8 mouse cellular contexts compared by ENCODE assay signal in the genomic region with DNA sequence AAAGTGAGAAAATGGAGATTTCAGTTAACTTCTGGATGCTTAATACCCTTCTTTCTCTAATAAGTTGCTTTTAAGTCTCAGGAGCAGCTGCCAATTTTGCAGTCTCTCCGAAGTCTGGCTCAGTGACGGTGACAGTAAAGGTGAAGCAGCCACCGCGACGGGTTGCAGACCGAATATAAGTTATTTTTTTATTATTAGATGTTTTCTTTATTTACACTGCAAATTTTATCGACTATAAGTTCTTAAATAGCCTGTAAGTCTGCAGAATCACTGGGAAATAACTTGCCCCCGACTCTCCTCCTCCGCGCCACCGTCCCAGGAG. TPM values are rescaled to one million over a fixed set of nuclear protein-coding genes. Genes with fewer than 3 reads are reported as not detected.
A peak's percentile ranks its signal among the peaks of the same experiment; 100 is the strongest.
DNase-seq lines count a peak whose midpoint lies in the region; ATAC-seq and TF ChIP-seq lines count a peak whose summit lies in the region.

No protein-coding gene starts in this region.

- peak overlapping the region; percentile 81 for H3K4me3 ChIP-seq in layer of hippocampus, adult 2 months
- peak overlapping the region; percentile 82 for H3K4me3 ChIP-seq in embryonic facial prominence, embryonic 11.5 days (ENCODE audit: low read depth, low read length)
- H3K4me3 ChIP-seq in hindbrain, embryonic 16.5 days (ENCODE audit: low read length), result peak overlapping the region; percentile 90
- peak overlapping the region; percentile 69 for H3K4me3 ChIP-seq in midbrain, embryonic 16.5 days (ENCODE audit: low read depth, low read length)

- H3K36me3 ChIP-seq in embryonic facial prominence, embryonic 11.5 days (replicated peaks; ENCODE audit: control insufficient read depth, insufficient read depth, low read depth, low read length), result no peaks in the 10 kb centered on the region
- H3K36me3 ChIP-seq in hindbrain, embryonic 16.5 days (ENCODE audit: control insufficient read depth, insufficient read depth, low read length), result no peaks in the 10 kb centered on the region
- no peaks in the 10 kb centered on the region for H3K36me3 ChIP-seq in midbrain, embryonic 16.5 days (ENCODE audit: control insufficient read depth, insufficient read depth, low read length)

- peak overlapping the region; percentile 66 for H3K4me2 ChIP-seq in embryonic facial prominence, embryonic 11.5 days (ENCODE audit: low read depth, low read length)
- H3K4me2 ChIP-seq in hindbrain, embryonic 16.5 days (ENCODE audit: low read length), result peak overlapping the region; percentile 59
- peak overlapping the region; percentile 67 for H3K4me2 ChIP-seq in midbrain, embryonic 16.5 days (ENCODE audit: low read length)

- ATAC-seq in embryonic facial prominence, embryonic 11.5 days (replicated peaks; ENCODE audit: insufficient number of reproducible peaks, low FRiP score, low TSS enrichment, low read depth), result no peak
- 0 out of 2 replicates have a peak, but pooled peaks have one; percentile 0 for ATAC-seq in hindbrain, embryonic 16.5 days
- no peak for ATAC-seq in midbrain, embryonic 16.5 days

- no peak for TF ChIP-seq CTCF in layer of hippocampus, adult 2 months (conservative IDR thresholded peaks at IDR 0.05)

- H3K9me3 ChIP-seq in embryonic facial prominence, embryonic 11.5 days (replicated peaks; ENCODE audit: control insufficient read depth, low read length), result no peaks in the 10 kb centered on the region
- no peaks in the 10 kb centered on the region for H3K9me3 ChIP-seq in hindbrain, embryonic 16.5 days (ENCODE audit: control insufficient read depth, low read length)
- no peaks in the 10 kb centered on the region for H3K9me3 ChIP-seq in midbrain, embryonic 16.5 days (replicated peaks; ENCODE audit: control insufficient read depth, low read length, poor library complexity, severe bottlenecking)

- intact Hi-C loops in left cerebral cortex, postnatal 4 days (cut with DNase I), result no loop called here

- no peak for DNase-seq in layer of hippocampus, adult 2 months (ENCODE audit: low spot score in 2 of 2)
- no peak for DNase-seq in layer of hippocampus, postnatal 25 days (ENCODE audit: extremely low spot score in 1 of 2, low spot score in 1 of 2)
- no peak for DNase-seq in embryonic facial prominence, embryonic 11.5 days (ENCODE audit: low spot score)
- no peak for DNase-seq in layer of hippocampus, adult 9-10 months (ENCODE audit: low spot score)
- DNase-seq in left cerebral cortex, postnatal 4 days, result no peak
- DNase-seq in ovary, postnatal 10 days (ENCODE audit: low spot score), result no peak

- H3K9ac ChIP-seq in embryonic facial prominence, embryonic 11.5 days (replicated peaks; ENCODE audit: low read length), result 0 out of 2 replicates have a peak overlapping the region, but pooled peaks have one; percentile 23
- peak overlapping the region; percentile 35; the same call in 1 of the 2 replicates for H3K9ac ChIP-seq in hindbrain, embryonic 16.5 days (ENCODE audit: low read depth, low read length)
- no peak overlapping the region for H3K9ac ChIP-seq in midbrain, embryonic 16.5 days (ENCODE audit: low read depth, low read length)

- WGBS in embryonic facial prominence, embryonic 11.5 days, result 2% methylated on average over 11 of the region's 11 CpGs
- 2% methylated on average over 11 of the region's 11 CpGs for WGBS in hindbrain, embryonic 16.5 days
- under 1% methylated on average over 11 of the region's 11 CpGs for WGBS in midbrain, embryonic 16.5 days

- H3K4me1 ChIP-seq in embryonic facial prominence, embryonic 11.5 days (ENCODE audit: control insufficient read depth, insufficient read depth, low read length), result no peaks in the 10 kb centered on the region
- peaks cover 10% of the 10 kb centered on the region for H3K4me1 ChIP-seq in hindbrain, embryonic 16.5 days (ENCODE audit: control insufficient read depth, insufficient read depth, low read depth, low read length)
- peaks cover 16% of the 10 kb centered on the region for H3K4me1 ChIP-seq in midbrain, embryonic 16.5 days (ENCODE audit: control insufficient read depth, insufficient read depth, low read length)

- H3K27ac ChIP-seq in layer of hippocampus, adult 2 months, result peak overlapping the region; percentile 99
- H3K27ac ChIP-seq in embryonic facial prominence, embryonic 11.5 days (replicated peaks; ENCODE audit: low read depth, low read length), result no peak overlapping the region
- peak overlapping the region; percentile 44 for H3K27ac ChIP-seq in hindbrain, embryonic 16.5 days (ENCODE audit: low read depth, low read length)
- no peak overlapping the region for H3K27ac ChIP-seq in midbrain, embryonic 16.5 days (ENCODE audit: low read length)

- no peaks in the 10 kb centered on the region for H3K27me3 ChIP-seq in embryonic facial prominence, embryonic 11.5 days (ENCODE audit: control insufficient read depth, insufficient read depth, low read length)
- H3K27me3 ChIP-seq in hindbrain, embryonic 16.5 days (replicated peaks; ENCODE audit: control insufficient read depth, insufficient read depth, low read length), result no peaks in the 10 kb centered on the region
- H3K27me3 ChIP-seq in midbrain, embryonic 16.5 days (ENCODE audit: control insufficient read depth, insufficient read depth, low read depth, low read length), result no peaks in the 10 kb centered on the region

RNA-seq across cellular contexts. Expression of gene Tdrd3, which starts 1.0 kb away (rescaled TPM):
- 10 to 100 TPM; 25.6 to 26.9 TPM for total RNA-seq in layer of hippocampus, adult 2 months (2021)
- total RNA-seq in layer of hippocampus, postnatal 25 days (2021), result 10 to 100 TPM; 25.8 to 28.1 TPM
- polyA plus RNA-seq in embryonic facial prominence, embryonic 11.5 days (2014; fragmentation: Nextera tagmentation; extraction: Ambion mirVana), result 50.7 and 52.5 TPM in 2 replicates
- 37.7 and 41.6 TPM in 2 replicates for polyA plus RNA-seq in hindbrain, embryonic 16.5 days (2015; fragmentation: Nextera tagmentation; extraction: Ambion mirVana)
- 47.0 and 52.5 TPM in 2 replicates for polyA plus RNA-seq in midbrain, embryonic 16.5 days (2015; fragmentation: Nextera tagmentation; extraction: Ambion mirVana)
- total RNA-seq in left cerebral cortex, postnatal 4 days (2021), result 10 to 100 TPM; 52.4 to 54.3 TPM

Comparison
In these comparisons a context has a peak if more than half of its experiments do, and no peak if none do; other contexts are left out.
1. H3K27ac ChIP-seq: peak in layer of hippocampus, adult 2 months (single experiment) and hindbrain, embryonic 16.5 days (single experiment); none in embryonic facial prominence, embryonic 11.5 days (single experiment) and midbrain, embryonic 16.5 days (single experiment).
2. Peak in every context shown above with its lines, with median percentiles within 50 percentile points of each other: H3K4me3 ChIP-seq and H3K4me2 ChIP-seq.